Mouse (Mus musculus): ENCODE measurements around the gene Fuca1.

The Fuca1 gene

DNA sequence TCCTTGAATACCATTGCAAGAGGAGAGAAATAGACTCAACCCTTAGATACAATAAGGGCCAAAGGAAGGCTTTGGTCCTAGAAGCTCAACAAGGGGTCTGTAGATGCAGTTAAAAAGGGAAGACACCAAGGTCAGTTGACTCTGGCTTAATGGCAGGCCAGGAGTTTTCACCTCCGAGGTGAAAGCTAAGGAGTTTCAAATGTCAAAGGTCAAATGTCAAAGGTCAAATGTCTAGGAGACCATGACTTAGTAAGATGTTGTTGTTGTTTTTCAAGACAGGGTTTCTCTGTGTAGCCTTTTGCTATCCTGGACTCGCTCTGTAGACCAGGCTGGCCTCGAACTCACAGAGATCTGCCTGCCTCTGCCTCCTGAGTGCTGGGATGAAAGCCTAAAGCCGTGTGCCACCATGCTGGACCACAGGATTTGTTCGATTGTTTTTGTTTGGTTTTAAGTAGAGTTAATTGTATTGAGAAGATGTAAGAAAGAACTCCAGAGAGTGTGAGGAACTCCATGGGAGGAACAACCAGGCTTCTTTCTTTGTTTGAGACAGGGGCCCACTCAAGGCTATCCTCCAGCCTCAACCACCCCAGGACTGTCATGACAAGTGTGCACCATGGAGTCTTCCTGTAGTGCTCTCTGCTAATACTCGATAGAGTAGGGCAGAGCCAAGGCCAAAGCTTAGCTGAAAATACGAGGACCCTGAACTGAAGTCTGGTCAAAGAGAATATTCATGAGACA lies 31.2 kb upstream of the Fuca1 start:
- DNase-seq (ENCODE audit: low read depth), result no peak

DNA sequence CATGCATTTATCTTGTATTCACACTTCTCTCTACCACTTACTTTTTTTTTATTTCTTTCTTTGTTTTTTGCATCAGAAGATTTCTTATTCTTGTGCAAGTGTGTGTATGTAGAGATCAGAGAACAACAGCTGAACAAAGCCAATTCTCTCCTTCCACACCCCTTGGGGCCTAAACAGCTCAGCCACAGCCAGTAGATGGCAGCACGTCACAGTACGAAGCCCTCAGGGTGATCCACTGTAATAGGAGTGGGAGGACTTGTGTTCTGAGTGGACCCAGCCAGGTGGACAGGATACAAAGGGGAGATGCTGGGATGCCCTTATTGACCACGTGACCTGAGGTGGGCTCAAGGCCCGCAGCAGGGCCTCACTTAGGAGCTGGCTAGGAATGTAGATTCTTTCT lies 30.7 kb upstream of the Fuca1 start:
- no peak for DNase-seq (ENCODE audit: low read depth)

DNA sequence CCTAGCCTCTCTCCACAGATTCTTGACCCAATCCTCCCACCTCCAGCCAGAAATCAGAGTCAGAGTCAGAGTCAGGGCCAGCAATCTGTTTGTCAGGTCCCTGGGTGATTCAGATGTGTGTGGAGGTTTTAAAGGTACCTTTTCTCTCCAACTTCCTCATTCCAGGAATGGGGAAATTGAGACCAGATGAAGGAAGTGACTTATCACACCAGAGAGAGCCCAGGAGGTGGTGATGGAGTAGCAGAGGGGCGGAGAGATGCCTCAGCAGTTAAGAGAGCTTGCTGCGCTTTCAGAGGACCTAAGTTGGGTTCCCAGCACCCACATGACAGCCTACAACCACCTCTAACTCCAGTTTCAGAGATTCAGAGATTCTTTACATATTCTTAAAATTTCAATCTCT lies 29.0 kb upstream of the Fuca1 start:
- no peak for DNase-seq (ENCODE audit: low read depth)

- no peak for DNase-seq (ENCODE audit: low read depth)
Observed at GRCm38 (mm10) chr4:135892884-135893283, 27.7 kb upstream of the Fuca1 start.

- DNase-seq (ENCODE audit: low read depth), result no peak
Observed at GRCm38 (mm10) chr4:135895071-135895571, 25.4 kb upstream of the Fuca1 start, which contains the start of gene Cnr2. Gene Cnr2, plus strand, starts transcription at chr4:135895394.

DNA sequence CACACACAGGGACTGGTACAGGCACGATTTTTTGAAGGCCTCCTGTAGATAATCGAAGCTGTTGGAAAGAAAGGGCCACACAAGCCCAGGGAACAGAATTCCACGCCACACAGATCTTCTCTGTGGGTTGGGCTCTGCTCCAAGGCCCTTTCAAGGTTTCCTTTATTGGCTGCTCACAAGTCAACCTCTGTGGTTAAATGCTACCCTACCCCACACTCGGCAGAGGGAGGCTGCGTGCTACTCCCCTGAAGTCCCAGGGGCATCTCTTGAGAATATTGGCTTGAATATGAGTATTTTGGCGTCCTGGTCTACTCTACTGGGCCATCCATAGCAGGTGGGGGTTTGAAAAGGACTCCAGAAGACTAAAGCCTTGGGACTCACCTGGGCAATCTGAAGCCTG lies 24.4 kb upstream of the Fuca1 start:
- no peak for DNase-seq (ENCODE audit: low read depth)

DNA sequence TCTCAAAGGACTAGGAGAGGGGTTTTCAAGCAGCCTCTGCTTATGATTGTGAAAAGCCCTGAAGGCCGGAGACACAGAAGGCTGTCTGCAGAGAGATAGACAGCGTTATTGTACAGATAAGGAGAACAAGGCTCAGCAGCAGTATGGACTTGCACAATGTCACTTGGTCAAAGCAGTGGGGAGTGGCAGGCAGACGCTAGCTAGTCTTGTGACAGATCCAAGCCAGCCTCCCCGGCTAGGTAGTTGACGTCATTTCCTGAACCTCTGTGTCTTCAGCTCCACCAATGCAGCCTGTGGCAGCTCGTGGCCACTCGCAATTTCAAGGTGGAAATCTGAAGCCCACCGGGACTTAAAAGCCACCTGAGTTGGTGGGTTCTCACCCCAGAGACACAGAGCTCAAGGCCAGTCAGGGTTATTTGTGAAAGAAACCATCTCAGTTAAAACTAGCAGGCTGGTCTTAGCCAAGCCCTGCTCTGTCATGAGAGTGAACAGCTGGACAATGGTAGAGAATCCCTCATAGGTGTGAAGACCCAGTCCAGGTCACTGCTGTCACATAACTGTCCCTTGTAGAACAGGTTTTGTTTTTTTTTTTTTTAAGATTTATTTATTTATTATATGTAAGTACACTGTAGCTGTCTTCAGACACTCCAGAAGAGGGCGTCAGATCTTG lies 22.0 kb upstream of the Fuca1 start:
- peak; percentile 88 for DNase-seq (ENCODE audit: low read depth)

DNA sequence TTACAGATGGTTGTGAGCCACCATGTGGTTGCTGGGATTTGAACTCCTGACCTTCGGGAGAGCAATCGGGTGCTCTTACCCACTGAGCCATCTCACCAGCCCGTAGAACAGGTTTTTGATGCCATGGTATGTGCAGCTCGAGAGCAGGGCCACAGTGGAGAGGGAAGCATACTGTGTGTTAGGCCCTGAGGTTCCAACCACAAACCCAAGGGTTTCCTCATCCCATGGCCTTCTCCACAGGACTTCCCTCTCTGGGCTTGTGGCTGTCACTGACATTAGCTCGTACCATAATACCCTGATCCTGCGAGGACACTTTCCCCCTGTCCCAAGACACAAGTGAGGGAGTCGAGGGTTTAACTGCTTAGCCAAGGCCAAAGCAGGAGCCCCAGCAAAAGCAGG lies 21.5 kb upstream of the Fuca1 start:
- no peak for DNase-seq (ENCODE audit: low read depth)

DNA sequence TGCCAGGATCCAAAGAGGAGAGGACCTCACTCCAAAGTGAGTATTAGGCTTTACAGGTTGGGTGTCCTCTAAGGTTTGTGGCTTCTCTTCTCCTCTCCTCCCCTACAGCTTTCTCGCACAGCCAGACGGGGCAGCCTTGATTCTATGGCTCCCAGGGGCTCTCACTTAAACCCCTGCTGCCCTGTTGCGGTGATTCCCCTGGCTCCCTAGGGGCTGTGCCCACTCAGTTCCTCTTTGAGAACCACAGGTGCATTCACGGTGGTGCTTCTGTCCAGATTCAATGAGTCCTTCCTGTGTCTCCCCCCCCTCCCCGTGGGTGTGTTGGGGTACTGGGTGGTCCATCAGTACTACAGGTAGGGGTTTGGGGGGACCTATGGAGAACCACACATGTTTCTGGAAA lies 20.5 kb upstream of the Fuca1 start:
- DNase-seq (ENCODE audit: low read depth), result no peak

DNA sequence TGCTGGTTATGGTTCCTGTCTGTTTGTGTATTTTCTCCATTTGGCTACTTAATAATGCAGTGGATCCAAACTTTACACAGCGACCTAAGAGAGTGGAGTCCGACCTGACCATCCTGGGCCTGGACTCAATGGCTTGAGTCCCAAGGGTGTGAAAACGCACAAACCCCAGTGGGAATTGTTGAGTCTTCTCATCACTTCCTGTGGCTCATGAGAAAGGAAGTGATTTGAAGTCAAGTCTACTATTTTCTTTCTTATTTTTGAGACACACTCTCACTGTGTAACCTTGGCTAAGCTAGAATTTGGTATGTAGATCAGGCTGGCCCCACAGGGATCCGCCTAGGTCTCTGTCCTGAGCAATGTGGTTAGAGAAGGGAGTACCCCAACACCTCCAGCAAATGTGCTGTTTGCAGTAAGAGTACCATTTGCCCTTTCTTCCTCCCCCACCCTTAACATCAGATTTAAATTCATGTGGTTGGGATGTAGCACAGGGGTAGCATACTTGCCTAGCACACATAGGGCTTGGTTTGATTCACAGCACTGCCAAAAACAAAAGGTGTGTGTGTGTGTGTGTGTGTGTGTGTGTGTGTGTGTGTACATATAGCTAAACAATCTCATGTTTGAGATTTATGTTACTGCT lies 17.8 kb upstream of the Fuca1 start:
- DNase-seq (ENCODE audit: low read depth), result no peak

DNA sequence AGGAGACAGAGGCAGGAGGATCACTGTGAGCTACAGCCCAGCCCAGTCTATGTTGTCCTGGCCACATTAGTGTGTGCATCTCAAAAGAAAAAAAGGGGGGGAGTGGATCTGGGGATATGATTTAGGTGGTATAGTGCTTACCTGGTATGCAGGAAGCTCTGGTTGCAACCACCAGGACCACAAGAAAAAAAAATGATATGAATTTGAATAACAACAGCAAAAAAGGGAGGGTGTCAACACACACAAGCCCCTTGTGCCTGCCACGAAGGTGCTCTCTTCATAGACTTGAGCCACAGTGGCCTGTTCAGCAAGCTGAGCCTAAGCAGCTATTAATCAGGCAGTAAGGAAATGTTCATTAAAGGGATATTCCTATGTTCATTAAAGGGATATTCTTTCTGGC lies 15.7 kb upstream of the Fuca1 start:
- DNase-seq (ENCODE audit: low read depth), result no peak

GRCm38 (mm10) chr4:135906633-135907032 lies 13.9 kb upstream of the Fuca1 start:
- DNase-seq (ENCODE audit: low read depth), result no peak

DNA sequence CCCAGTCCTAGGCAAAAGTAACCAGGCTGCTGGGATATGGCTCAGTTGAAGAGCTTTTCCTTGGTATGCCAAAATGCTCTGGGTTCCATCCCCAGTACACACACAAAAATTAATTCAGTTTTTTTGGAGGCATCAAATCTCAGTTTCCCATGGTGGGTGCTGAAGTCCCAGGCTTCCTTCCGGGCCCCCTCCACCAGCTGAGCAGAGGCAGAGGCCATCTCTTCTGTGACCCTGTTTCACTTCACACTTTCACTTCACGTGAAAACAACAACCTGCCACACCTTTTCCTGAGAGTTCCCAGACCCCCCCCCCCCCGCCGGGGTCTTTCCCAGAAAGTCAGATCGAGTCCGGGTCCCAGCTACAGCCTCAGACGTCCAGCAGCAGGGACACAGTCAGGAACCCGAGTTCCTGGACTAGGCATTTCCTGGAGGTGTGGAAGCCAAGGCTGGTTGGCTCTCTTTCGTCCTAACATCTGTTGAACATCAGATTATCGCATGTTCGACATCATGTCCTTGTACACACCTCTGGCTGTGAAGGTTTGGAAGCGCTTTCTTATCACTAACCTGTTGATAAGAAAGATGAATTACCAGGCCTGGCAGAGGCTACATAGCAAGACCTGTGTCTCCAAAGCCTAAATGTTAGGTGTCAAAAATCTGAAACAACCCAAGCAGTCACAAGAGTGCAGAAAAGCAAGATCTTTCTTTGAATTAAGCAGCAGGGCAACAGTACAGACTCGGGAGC lies 11.0 kb upstream of the Fuca1 start:
- DNase-seq (ENCODE audit: low read depth), result no peak

DNA sequence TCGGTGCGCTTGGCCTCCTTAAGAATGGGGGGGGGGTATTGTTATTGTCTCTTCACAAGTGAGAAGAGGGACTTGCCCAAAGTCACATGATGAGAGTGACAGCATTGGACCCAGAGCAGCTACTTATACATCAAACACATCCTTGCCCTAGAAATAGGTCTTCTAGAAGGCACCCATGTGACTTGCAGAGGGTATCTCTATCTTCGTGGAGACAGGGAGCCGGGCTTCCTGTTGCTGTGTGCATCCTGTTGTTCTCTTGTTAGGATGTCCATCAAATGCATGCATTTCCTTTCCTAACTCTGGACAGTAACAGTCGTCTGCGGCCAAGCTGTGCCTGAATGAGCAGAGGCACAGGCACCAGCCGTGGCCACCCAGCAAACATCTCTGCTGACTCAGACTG lies 9.0 kb upstream of the Fuca1 start:
- DNase-seq (ENCODE audit: low read depth), result no peak

DNA sequence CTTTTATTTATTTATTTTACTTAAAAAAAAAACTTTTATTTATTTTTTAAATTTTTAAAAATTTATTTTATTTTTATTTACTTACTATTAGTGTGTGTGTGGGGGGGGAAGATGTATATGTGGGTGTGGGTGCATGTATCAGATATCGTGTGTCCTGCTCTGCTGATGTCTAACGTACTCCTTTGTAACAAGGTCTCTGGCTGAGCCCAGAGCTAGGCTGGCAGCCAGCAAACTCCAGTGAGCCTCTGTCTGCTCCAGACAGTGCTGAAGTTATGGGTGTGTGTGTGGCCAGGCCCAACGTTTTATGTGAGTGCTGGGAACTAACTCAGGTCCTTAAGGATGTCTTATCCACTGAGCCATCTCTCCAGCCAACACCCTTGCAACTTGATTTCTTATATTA lies 8.4 kb upstream of the Fuca1 start:
- no peak for DNase-seq (ENCODE audit: low read depth)

DNA sequence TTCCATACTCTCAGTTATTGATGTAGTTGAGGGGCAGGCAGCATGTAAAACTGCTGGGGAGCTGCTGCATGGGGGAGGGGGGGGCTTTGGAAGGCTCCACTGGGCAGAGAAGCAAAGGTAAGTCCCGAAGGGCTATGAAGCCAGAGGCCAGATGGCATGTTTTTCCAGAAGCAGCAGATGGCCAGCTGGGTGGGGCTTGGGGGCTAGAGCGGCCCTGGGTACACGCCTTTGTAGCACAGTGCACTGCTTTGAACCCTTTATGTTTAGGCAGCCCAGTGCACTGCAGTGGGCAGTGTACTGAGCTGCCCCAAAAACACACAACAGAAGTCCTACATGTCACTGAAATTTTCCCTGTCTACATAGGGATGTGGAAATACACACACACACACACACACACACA lies 7.7 kb upstream of the Fuca1 start:
- no peak for DNase-seq (ENCODE audit: low read depth)

GRCm38 (mm10) chr4:135913433-135913832 lies 7.1 kb upstream of the Fuca1 start:
- DNase-seq (ENCODE audit: low read depth), result no peak

- DNase-seq (ENCODE audit: low read depth), result no peak
Observed at GRCm38 (mm10) chr4:135918635-135919279, 1.8 kb upstream of the Fuca1 start.

- no peak for DNase-seq (ENCODE audit: low read depth)
Observed at GRCm38 (mm10) chr4:135919280-135919639, 1.3 kb upstream of the Fuca1 start.

GRCm38 (mm10) chr4:135921257-135922120 lies 954 bp downstream of the Fuca1 start:
- DNase-seq (ENCODE audit: low read depth), result no peak

GRCm38 (mm10) chr4:135922190-135922589 lies 1.7 kb downstream of the Fuca1 start:
- no peak for DNase-seq (ENCODE audit: low read depth)
